Mouse (Mus musculus): ENCODE measurements at regions not wholly inside any gene's neighbourhood (a gene's known extent, or its start where the extent isn't known, plus 50 kb on each side); places are given as distances from the start of the nearest gene placed in this dataset.

GRCm38 (mm10) chr1:4617479-4617878 is 190.2 kb upstream of the Gm37988 start:
- no peak for TF ChIP-seq GATA1 (IDR thresholded peaks at IDR 0.05; ENCODE audit: borderline replicate concordance, low read length)
- TF ChIP-seq FLI1 (IDR thresholded peaks at IDR 0.05; ENCODE audit: low read length): no peak

Data from megakaryocyte, embryonic 14.5 days (primary cell).